Mouse (Mus musculus) liver, adult 2 months (tissue): ENCODE results near the gene Kcnk10. TPM values are rescaled to one million over a fixed set of nuclear protein-coding genes. Genes with fewer than 3 reads are reported as not detected.

Source experiments
- DNase-seq: peaks from one replicate; pipeline ENCODE4 v3.0.0-alpha.2; 2011; ENCODE audit warnings: low read depth, low spot score; ENCODE audit errors: extremely low read depth
- H3K27ac ChIP-seq: fragments of 200-500 bp; replicated peaks from 2 replicates; pipeline ENCODE4 v1.5.1; 2012; ENCODE audit warnings: low read depth, mild to moderate bottlenecking, control low read depth, inconsistent platforms, low read length; ENCODE audit not compliant: insufficient read depth
- H3K27me3 ChIP-seq: fragments of 200-500 bp; 2 replicates; pipeline ENCODE4 v1.6.1; 2012; ENCODE audit warnings: mild to moderate bottlenecking, moderate library complexity, low read length, inconsistent platforms; ENCODE audit not compliant: control insufficient read depth, insufficient read depth
- H3K36me3 ChIP-seq: fragments of 200-500 bp; 2 replicates; pipeline ENCODE4 v1.6.1; 2012; ENCODE audit warnings: low read length, inconsistent platforms; ENCODE audit not compliant: control insufficient read depth, insufficient read depth
- H3K4me1 ChIP-seq: fragments of 200-500 bp; 2 replicates; pipeline ENCODE4 v1.6.1; 2011; ENCODE audit warnings: low read length; ENCODE audit not compliant: control insufficient read depth, insufficient read depth
- H3K4me3 ChIP-seq: fragments of 200-500 bp; 2 replicates; pipeline ENCODE4 v1.5.1; 2011; ENCODE audit warnings: low read depth, mild to moderate bottlenecking, control low read depth, low read length, moderate library complexity; ENCODE audit not compliant: insufficient read depth
- H3K79me2 ChIP-seq: fragments of 200-500 bp; 2 replicates; pipeline ENCODE4 v1.6.1; 2012; ENCODE audit warnings: inconsistent platforms, mild to moderate bottlenecking, low read length, moderate library complexity; ENCODE audit not compliant: control insufficient read depth, insufficient read depth
- H3K9ac ChIP-seq: fragments of 200-500 bp; 2 replicates; pipeline ENCODE4 v1.6.1; 2012; ENCODE audit warnings: low read depth, mild to moderate bottlenecking, control low read depth, inconsistent platforms, low read length
- CTCF ChIP-seq: fragments of 200-500 bp; IDR thresholded peaks from 2 replicates; pipeline ENCODE4 v1.5.1; 2011; ENCODE audit warnings: low read depth, low read length, control low read depth
- POLR2A ChIP-seq: fragments of 200-500 bp; IDR thresholded peaks from 2 replicates; pipeline ENCODE4 v1.6.1; 2011; ENCODE audit warnings: low read length, control low read depth; ENCODE audit not compliant: insufficient read depth; ENCODE audit errors: extremely low read depth
- WGBS: fragments of 180-500 bp; shearing (Covaris S2); methylation state at CpG from one replicate; pipeline ENCODE4 v1.1.7; 2018; 5-methylcytosine and 5-hydroxymethylcytosine counted together
- polyA plus RNA-seq: library from polyadenylated mRNA; depleted of rRNA; stranded (reverse); fragments of >200 nt; gene quantifications from 2 replicates; pipeline ENCODE4 v1.2.3, GENCODE M21; 2012; rRNA removed
- total RNA-seq: library from RNA; depleted of rRNA; stranded (reverse); fragments of >200 nt; gene quantifications from 2 replicates; pipeline ENCODE4 v1.2.3, GENCODE M21; 2014; rRNA removed

The Kcnk10 gene
- total and polyA plus RNA-seq, 2 experiments, result 0.49 to 1.1 TPM

GRCm38 (mm10) chr12:98406076-98406475 is 172.0 kb downstream of the Kcnk10 start:
- Histone ChIP-seq H3K4me1 (no peaks in the 10 kb centered on the region), H3K27ac (no peak overlapping the region), H3K79me2 (no peaks in the 10 kb centered on the region), H3K36me3 (no peaks in the 10 kb centered on the region), H3K9ac (no peak overlapping the region), H3K4me3 (no peak overlapping the region), H3K27me3 (no peaks in the 10 kb centered on the region)
- DNase-seq, result no peak
- WGBS, result 81% methylated on average over 4 of the region's 4 CpGs
- TF ChIP-seq POLR2A (no peak), CTCF (no peak)

GRCm38 (mm10) chr12:98396586-98396985 is 181.5 kb downstream of the Kcnk10 start:
- Histone ChIP-seq H3K4me1 (no peaks in the 10 kb centered on the region), H3K36me3 (no peaks in the 10 kb centered on the region), H3K79me2 (no peaks in the 10 kb centered on the region), H3K27me3 (no peaks in the 10 kb centered on the region), H3K9ac (no peak overlapping the region), H3K4me3 (no peak overlapping the region), H3K27ac (no peak overlapping the region)
- DNase-seq, result no peak
- no peak for TF ChIP-seq POLR2A
- TF ChIP-seq CTCF, result no peak
- WGBS, result 87% methylated on average over 4 of the region's 4 CpGs

GRCm38 (mm10) chr12:98394115-98394514 is 184.0 kb downstream of the Kcnk10 start:
- Histone ChIP-seq H3K4me3 (no peak overlapping the region), H3K36me3 (no peaks in the 10 kb centered on the region), H3K9ac (no peak overlapping the region), H3K27me3 (no peaks in the 10 kb centered on the region), H3K27ac (no peak overlapping the region), H3K79me2 (no peaks in the 10 kb centered on the region), H3K4me1 (no peaks in the 10 kb centered on the region)
- TF ChIP-seq POLR2A (no peak), CTCF (no peak)
- no peak for DNase-seq
- 89% methylated on average over 5 of the region's 5 CpGs for WGBS

- Histone ChIP-seq H3K4me3 (no peak overlapping the region), H3K27ac (no peak overlapping the region), H3K4me1 (no peaks in the 10 kb centered on the region), H3K9ac (no peak overlapping the region), H3K79me2 (no peaks in the 10 kb centered on the region), H3K36me3 (no peaks in the 10 kb centered on the region), H3K27me3 (no peaks in the 10 kb centered on the region)
- TF ChIP-seq POLR2A (no peak), CTCF (no peak)
- 72% methylated on average over 5 of the region's 5 CpGs for WGBS
- no peak for DNase-seq
These were observed 186.8 kb downstream of the Kcnk10 start for GRCm38 (mm10) chr12:98391347-98391746.

GRCm38 (mm10) chr12:98389618-98390017 is 188.5 kb downstream of the Kcnk10 start:
- Histone ChIP-seq H3K79me2 (no peaks in the 10 kb centered on the region), H3K27ac (no peak overlapping the region), H3K4me1 (no peaks in the 10 kb centered on the region), H3K9ac (no peak overlapping the region), H3K27me3 (no peaks in the 10 kb centered on the region), H3K4me3 (no peak overlapping the region), H3K36me3 (no peaks in the 10 kb centered on the region)
- 81% methylated on average over 4 of the region's 4 CpGs for whole genome bisulfite sequencing
- DNase-seq, result no peak
- TF ChIP-seq POLR2A (no peak), CTCF (no peak)

Other genes starting within 250 kb of the Kcnk10 start
- 3.5 and 4.2 TPM in 2 replicates for gene Spata7, start 49.8 kb upstream of the Kcnk10 start, total RNA-seq
- 0.43 and 0.63 TPM in 2 replicates for gene Spata7, start 49.8 kb upstream of the Kcnk10 start, polyA plus RNA-seq
- 5.9 and 10.1 TPM in 2 replicates for gene Ptpn21, start 159.1 kb upstream of the Kcnk10 start, total RNA-seq
- gene Ptpn21, start 159.1 kb upstream of the Kcnk10 start, polyA plus RNA-seq, result 10.4 and 12.2 TPM in 2 replicates
- gene Zc3h14, start 168.7 kb upstream of the Kcnk10 start, total RNA-seq, result 47.1 and 53.7 TPM in 2 replicates
- 21.9 and 22.7 TPM in 2 replicates for gene Zc3h14, start 168.7 kb upstream of the Kcnk10 start, polyA plus RNA-seq